Mouse (Mus musculus): ENCODE measurements around the gene Dclre1a.

- TF ChIP-seq POLR2A (IDR thresholded peaks at IDR 0.05; ENCODE audit: control insufficient read depth, extremely low read depth, insufficient read depth, low read length, poor library complexity) (no peak), CTCF (IDR thresholded peaks at IDR 0.05; ENCODE audit: borderline replicate concordance, control insufficient read depth, extremely low read depth, insufficient read depth, low read length, poor library complexity) (no peak)
Measured at GRCm38 (mm10) chr19:56565358-56565757, 17.3 kb upstream of the Dclre1a start.
